Mouse (Mus musculus): ENCODE data around the gene Hbp1.
A peak's percentile ranks its signal among the peaks of the same experiment; 100 is the strongest.

- peak; percentile 65 for TF ChIP-seq CTCF (conservative IDR thresholded peaks at IDR 0.05; ENCODE audit: low read length)
- TF ChIP-seq NANOG (IDR thresholded peaks at IDR 0.05; ENCODE audit: borderline replicate concordance, low read length) = no peak
Observed at GRCm38 (mm10) chr12:31947476-31947875, 2.9 kb downstream of the Hbp1 start.

Data from E14TG2a.4 (cell line).